Mouse (Mus musculus): ENCODE measurements around the gene 2410137M14Rik. TPM values are rescaled to one million over a fixed set of nuclear protein-coding genes. Genes with fewer than 3 reads are reported as not detected.

2410137M14Rik gene
- polyA plus RNA-seq, 1 experiment from 2014 or later = not detected

DNA sequence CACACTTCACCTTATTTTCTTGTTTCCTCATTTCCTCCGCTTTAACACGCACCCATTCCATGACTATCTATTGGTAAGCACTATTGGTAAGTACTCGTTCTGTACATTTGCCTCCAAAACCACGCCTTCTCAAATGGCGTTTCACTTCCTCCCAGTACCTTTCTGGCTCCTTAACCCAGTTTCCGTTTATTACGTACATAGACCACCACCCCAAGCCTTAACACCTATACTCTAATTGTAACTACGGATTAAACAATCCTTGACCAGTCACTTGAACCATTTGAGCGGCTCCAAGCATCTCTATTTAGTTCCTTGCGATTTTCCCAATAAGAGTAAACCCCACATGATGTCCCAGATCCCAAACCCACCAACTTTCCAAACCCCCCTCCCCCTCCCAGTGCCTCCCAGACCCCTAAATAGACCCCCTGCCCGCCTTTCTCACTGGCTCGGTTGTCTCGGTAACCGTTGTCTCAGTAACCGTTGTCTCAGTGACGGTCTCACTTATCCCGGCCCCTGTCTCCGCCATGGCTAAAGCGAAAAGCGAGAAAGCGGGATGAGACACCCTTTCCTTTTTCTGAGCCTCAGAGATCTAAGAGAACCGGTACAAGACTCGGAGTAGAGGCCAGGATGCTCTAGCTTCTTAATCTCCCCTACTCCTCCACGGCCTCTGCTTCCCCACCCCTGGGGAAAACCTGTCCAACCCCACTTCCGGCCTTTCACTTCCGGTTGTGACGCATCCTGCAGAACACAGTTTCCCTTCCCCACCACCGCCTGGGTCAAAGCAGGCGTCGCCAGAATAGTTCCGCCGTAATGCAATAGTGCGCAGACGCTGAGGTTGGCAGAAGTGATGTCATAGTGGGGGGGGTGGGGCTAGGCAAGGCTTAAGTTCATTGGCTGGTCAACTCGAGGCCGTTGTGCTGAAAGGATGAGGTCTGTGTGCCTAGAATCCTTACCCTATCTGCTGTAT lies 29.8 kb downstream of the 2410137M14Rik start, which contains the start of gene Ppp1r11:
Gene Ppp1r11, minus strand, starts transcription at position 761 of the 967 bp plus-strand sequence.
- ATAC-seq (ENCODE audit: low FRiP score, low TSS enrichment) (peak; percentile 99), DNase-seq (ENCODE audit: low spot score) (peak; percentile 97)
- peak within 1 kb of the TSS; percentile 70 for H3K4me2 ChIP-seq (replicated peaks; ENCODE audit: low read depth)
- H3K36me3 ChIP-seq (ENCODE audit: control insufficient read depth, insufficient read depth, low read length) = no peaks in the 10 kb centered on the region
- no peak for TF ChIP-seq EP300 (optimal IDR thresholded peaks at IDR 0.05)
- no peak for TF ChIP-seq CTCF (IDR thresholded peaks at IDR 0.05; ENCODE audit: low read depth)
- H3K4me1 ChIP-seq (replicated peaks; ENCODE audit: control insufficient read depth, insufficient read depth) = no peaks in the 10 kb centered on the region
- H3K4me3 ChIP-seq (ENCODE audit: low read depth, low read length) = peak within 1 kb of the TSS; percentile 72
- H3K27me3 ChIP-seq (ENCODE audit: control insufficient read depth, insufficient read depth, low read length) = no peaks in the 10 kb centered on the region; the same call in 1 of the 2 replicates
- H3K9me3 ChIP-seq (ENCODE audit: control insufficient read depth, low read length) = no peaks in the 10 kb centered on the region
- WGBS = 2% methylated on average over 36 of the region's 36 CpGs
- H3K9ac ChIP-seq (ENCODE audit: low read length) = peak within 1 kb of the TSS; percentile 68
- peak within 1 kb of the TSS; percentile 42; the same call in 1 of the 2 replicates for H3K27ac ChIP-seq (replicated peaks)

GRCm38 (mm10) chr17:36949265-36949664 lies 31.8 kb downstream of the 2410137M14Rik start:
- Histone ChIP-seq H3K36me3 (ENCODE audit: control insufficient read depth, insufficient read depth, low read length) (no peaks in the 10 kb centered on the region), H3K9ac (ENCODE audit: low read length) (no peak overlapping the region), H3K9me3 (ENCODE audit: control insufficient read depth, low read length) (no peaks in the 10 kb centered on the region), H3K27ac (replicated peaks) (no peak overlapping the region), H3K4me2 (replicated peaks; ENCODE audit: low read depth) (no peak overlapping the region), H3K27me3 (ENCODE audit: control insufficient read depth, insufficient read depth, low read length) (no peaks in the 10 kb centered on the region; the same call in 1 of the 2 replicates), H3K4me1 (replicated peaks; ENCODE audit: control insufficient read depth, insufficient read depth) (no peaks in the 10 kb centered on the region), H3K4me3 (ENCODE audit: low read depth, low read length) (no peak overlapping the region)
- ATAC-seq (ENCODE audit: low FRiP score, low TSS enrichment) (no peak), DNase-seq (ENCODE audit: low spot score) (no peak)
- WGBS = 89% methylated on average over 8 of the region's 8 CpGs
- TF ChIP-seq CTCF (IDR thresholded peaks at IDR 0.05; ENCODE audit: low read depth) = no peak
- no peak for TF ChIP-seq EP300 (optimal IDR thresholded peaks at IDR 0.05)

DNA sequence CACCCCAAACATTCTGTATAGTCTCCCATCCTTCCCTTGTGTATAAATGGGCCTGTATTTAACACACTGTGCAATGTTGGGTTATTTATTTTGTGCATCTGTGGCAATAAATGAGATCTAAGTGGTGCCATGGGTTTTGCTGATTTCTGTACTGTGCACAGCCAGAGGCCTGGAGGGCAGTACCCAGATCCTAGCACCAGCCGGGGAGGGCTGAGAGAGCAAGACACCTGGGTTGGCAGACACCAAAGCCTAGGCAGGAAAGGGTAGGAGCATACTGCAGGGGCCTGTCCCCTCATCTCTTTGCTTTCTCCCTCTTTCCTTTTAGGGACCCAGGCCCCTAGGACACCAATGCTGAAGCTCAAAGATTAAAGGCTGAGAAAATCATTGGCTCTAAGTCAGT lies 32.8 kb downstream of the 2410137M14Rik start:
- Histone ChIP-seq H3K27ac (replicated peaks) (no peak overlapping the region), H3K9ac (ENCODE audit: low read length) (no peak overlapping the region), H3K36me3 (ENCODE audit: control insufficient read depth, insufficient read depth, low read length) (no peaks in the 10 kb centered on the region), H3K9me3 (ENCODE audit: control insufficient read depth, low read length) (no peaks in the 10 kb centered on the region), H3K4me2 (replicated peaks; ENCODE audit: low read depth) (no peak overlapping the region), H3K4me1 (replicated peaks; ENCODE audit: control insufficient read depth, insufficient read depth) (no peaks in the 10 kb centered on the region), H3K4me3 (ENCODE audit: low read depth, low read length) (no peak overlapping the region), H3K27me3 (ENCODE audit: control insufficient read depth, insufficient read depth, low read length) (no peaks in the 10 kb centered on the region; the same call in 1 of the 2 replicates)
- DNase-seq (ENCODE audit: low spot score) (no peak), ATAC-seq (ENCODE audit: low FRiP score, low TSS enrichment) (no peak)
- WGBS = 100% methylated on average over 1 of the region's 1 CpGs
- TF ChIP-seq CTCF (IDR thresholded peaks at IDR 0.05; ENCODE audit: low read depth) (no peak), EP300 (optimal IDR thresholded peaks at IDR 0.05) (no peak)

DNA sequence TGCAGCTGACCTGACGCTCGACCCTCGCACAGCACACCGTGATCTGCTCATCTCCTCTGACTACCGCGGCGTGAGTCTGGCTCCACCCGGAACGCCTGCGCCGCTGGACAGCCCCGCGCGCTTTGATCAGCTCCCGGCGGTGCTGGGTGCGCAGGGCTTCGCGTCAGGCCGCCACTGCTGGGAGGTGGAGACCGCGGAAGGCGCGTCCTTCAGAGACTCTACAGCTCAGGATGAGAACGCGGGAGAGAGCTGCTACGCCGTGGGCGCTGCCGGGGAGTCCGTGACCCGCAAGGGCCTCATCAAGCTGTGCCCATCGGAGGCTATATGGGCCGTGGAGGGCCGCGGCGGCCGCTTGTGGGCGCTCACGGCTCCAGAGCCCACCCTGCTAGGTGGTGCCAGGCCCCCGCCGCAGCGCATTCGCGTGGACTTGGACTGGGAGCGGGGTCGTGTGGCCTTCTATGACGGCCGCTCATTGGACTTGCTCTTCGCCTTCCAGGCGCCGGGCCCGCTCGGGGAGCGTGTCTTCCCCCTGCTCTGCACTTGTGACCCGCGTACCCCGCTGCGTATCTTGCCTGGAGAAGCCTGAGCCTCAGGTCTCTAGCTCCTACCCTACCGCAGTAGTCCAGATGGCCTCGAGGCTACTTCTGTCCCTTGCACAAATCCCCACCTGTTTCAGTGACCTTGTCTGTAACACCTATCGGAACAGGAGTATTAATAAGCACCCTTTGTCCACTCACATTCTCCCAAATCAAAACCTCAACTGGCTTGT lies 33.8 kb downstream of the 2410137M14Rik start:
- peak overlapping the region; percentile 50 for H3K4me3 ChIP-seq (ENCODE audit: low read depth, low read length)
- WGBS = 2% methylated on average over 62 of the region's 62 CpGs
- H3K4me2 ChIP-seq (replicated peaks; ENCODE audit: low read depth) = peak overlapping the region; percentile 96
- H3K4me1 ChIP-seq (replicated peaks; ENCODE audit: control insufficient read depth, insufficient read depth) = no peaks in the 10 kb centered on the region
- H3K36me3 ChIP-seq (ENCODE audit: control insufficient read depth, insufficient read depth, low read length) = no peaks in the 10 kb centered on the region
- peak overlapping the region; percentile 63 for H3K9ac ChIP-seq (ENCODE audit: low read length)
- no peak overlapping the region; the same call in 1 of the 2 replicates for H3K27ac ChIP-seq (replicated peaks)
- DNase-seq (ENCODE audit: low spot score) (peak; percentile 59), ATAC-seq (ENCODE audit: low FRiP score, low TSS enrichment) (no peak)
- no peaks in the 10 kb centered on the region for H3K9me3 ChIP-seq (ENCODE audit: control insufficient read depth, low read length)
- H3K27me3 ChIP-seq (ENCODE audit: control insufficient read depth, insufficient read depth, low read length) = no peaks in the 10 kb centered on the region; the same call in 1 of the 2 replicates
- TF ChIP-seq CTCF (IDR thresholded peaks at IDR 0.05; ENCODE audit: low read depth) (peak; percentile 54), EP300 (optimal IDR thresholded peaks at IDR 0.05) (no peak)

- no peak overlapping the region for H3K27ac ChIP-seq (replicated peaks)
- H3K27me3 ChIP-seq (ENCODE audit: control insufficient read depth, insufficient read depth, low read length) = no peaks in the 10 kb centered on the region; the same call in 1 of the 2 replicates
- 0 out of 2 replicates have a peak overlapping the region, but pooled peaks have one; percentile 13 for H3K4me3 ChIP-seq (ENCODE audit: low read depth, low read length)
- TF ChIP-seq CTCF (IDR thresholded peaks at IDR 0.05; ENCODE audit: low read depth) (peak; percentile 48), EP300 (optimal IDR thresholded peaks at IDR 0.05) (no peak)
- H3K9ac ChIP-seq (ENCODE audit: low read length) = no peak overlapping the region
- ATAC-seq (ENCODE audit: low FRiP score, low TSS enrichment) = no peak
- no peak for DNase-seq (ENCODE audit: low spot score)
- no peaks in the 10 kb centered on the region for H3K4me1 ChIP-seq (replicated peaks; ENCODE audit: control insufficient read depth, insufficient read depth)
- 20% methylated on average over 9 of the region's 9 CpGs for WGBS
- no peak overlapping the region; the same call in 1 of the 2 replicates for H3K4me2 ChIP-seq (replicated peaks; ENCODE audit: low read depth)
- H3K9me3 ChIP-seq (ENCODE audit: control insufficient read depth, low read length) = no peaks in the 10 kb centered on the region
- H3K36me3 ChIP-seq (ENCODE audit: control insufficient read depth, insufficient read depth, low read length) = no peaks in the 10 kb centered on the region
Observed at GRCm38 (mm10) chr17:36944121-36944775, 36.8 kb downstream of the 2410137M14Rik start.

Data from stomach, postnatal 0 days (tissue).